Mouse (Mus musculus) G1E (cell line): ENCODE measurements around the gene Tmem100.

Experiments
- CTCF ChIP-seq: IDR thresholded peaks from 2 replicates; pipeline ENCODE4 v1.5.1; 2012; ENCODE audit warnings: low read depth, low read length, inconsistent platforms, mixed read lengths
- GATA1 ChIP-seq: IDR thresholded peaks from 2 replicates; pipeline ENCODE4 v1.6.1; 2012; ENCODE audit warnings: borderline replicate concordance, low read length, inconsistent platforms, mixed read lengths
- GATA2 ChIP-seq: IDR thresholded peaks from 2 replicates; pipeline ENCODE4 v1.6.1; 2012; ENCODE audit warnings: low read depth, low read length, inconsistent platforms, borderline replicate concordance
- TAL1 ChIP-seq: conservative IDR thresholded peaks from 2 replicates; pipeline ENCODE4 v1.6.1; 2012; ENCODE audit warnings: low read depth, low read length, inconsistent platforms, mixed read lengths

DNA sequence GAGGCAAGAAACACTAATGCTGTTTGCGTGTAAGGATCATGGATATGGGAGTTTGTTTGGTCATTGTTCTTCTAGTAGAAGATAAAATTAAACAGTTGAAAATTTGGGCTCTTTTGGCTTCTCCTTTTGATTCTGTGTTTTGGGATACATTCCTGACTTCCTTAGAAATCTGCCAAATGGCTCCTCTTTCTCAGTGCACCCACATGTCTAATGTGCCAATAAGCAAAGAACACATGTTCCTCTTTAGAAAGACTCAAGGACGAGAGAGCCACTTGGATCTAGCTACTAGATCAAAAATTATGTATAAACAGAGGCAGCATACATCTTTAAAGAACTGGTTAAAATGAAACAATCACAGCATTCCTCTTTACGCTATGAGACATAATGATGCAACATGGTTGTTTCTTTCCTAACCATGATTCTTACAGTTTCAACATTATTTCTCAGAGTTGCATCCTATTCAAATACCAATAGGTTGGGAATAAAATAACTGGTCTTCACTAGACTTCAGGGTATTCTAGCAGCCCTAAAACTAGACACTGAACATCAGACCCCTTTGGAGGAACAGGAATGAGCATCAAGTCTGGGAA lies 50.6 kb downstream of the Tmem100 start:
- TF ChIP-seq CTCF (no peak), GATA2 (no peak), TAL1 (no peak), GATA1 (no peak)
